Mouse (Mus musculus) liver, embryonic 14.5 days (tissue): Measurements from ENCODE around the gene Lrrc25.

ENCODE experiments used
- CTCF ChIP-seq: IDR thresholded peaks from 2 replicates; pipeline ENCODE4 v1.5.1; 2016; ENCODE audit warnings: antibody characterized with exemption, low read depth, control low read depth
- EP300 ChIP-seq: IDR thresholded peaks from 2 replicates; pipeline ENCODE4 v1.6.1; 2016; ENCODE audit warnings: antibody characterized with exemption, low read depth

GRCm38 (mm10) chr8:70648921-70649320 is 33.0 kb downstream of the Lrrc25 start:
- TF ChIP-seq CTCF (no peak), EP300 (no peak)
